Mouse (Mus musculus) spleen, embryonic (tissue): ENCODE data around the gene Tpo.

ENCODE experiments used
- CTCF ChIA-PET: fragments of 350-600 bp; sonication (Branson Sonifier 250); formaldehyde crosslinking; loops from one replicate; lab custom pipeline; 2022; lab: Charles Lee

Tpo gene

DNA sequence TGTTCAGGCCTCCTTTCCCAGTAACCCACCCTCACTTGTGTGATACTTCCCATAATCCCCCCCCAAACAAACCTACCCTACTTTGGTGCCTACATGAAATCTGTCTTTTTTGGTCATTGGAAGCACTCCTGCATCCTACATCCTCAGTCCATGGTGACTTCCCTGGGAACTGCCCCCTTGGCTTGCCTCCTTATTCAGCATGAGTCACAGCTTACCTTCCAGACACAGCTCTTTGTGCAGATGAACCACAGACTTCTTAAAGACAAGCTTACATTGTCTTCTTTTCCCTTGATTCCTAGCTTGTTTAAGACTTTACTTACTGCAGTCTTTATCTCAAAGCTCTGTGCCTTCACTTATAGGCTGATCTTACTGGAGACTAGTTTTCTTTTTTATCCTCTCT lies 112.0 kb downstream of the Tpo start:
- CTCF ChIA-PET = no interaction called here

- CTCF ChIA-PET = no interaction called here
Observed at GRCm38 (mm10) chr12:30017131-30017530, 115.3 kb downstream of the Tpo start.

DNA sequence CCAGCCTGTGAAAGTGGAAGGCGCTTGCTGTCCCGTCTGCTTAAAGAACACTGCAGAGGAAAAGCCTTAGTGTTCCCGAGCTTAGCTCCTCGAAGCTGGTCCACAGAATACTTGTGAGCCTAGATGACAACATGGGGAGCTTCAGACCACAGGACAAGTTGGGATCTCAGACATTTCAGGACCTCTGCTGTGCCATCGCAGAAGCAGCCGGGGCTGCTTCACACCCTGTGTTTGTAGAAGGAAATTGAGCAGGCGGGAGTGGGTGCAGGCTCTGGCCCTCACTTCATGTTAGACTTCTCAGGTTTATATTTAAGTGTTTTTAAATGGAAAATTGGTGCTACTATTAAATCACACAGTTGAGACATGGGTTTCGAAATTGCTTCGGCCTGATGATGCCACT lies 116.9 kb downstream of the Tpo start:
- CTCF ChIA-PET = no interaction called here

DNA sequence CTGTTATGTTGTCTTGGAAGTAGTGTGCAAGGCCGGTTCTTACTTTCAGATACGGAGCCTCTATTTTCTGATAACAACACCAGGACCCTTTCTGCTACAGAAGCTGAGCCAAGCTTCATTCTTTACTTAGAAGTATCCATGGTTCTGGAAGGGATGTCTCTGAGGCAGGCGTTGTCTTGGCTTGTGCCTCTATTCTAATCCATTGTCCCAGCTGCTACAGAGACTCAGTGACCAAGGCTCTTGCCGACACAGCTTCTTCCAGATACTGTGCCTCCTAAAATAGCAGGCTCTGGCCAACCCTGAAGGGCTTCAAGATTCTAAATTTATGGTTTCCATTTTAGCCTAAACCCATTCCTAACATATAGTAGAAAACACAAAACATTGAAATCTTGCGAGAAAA lies 123.7 kb downstream of the Tpo start:
- CTCF ChIA-PET = no interaction called here

GRCm38 (mm10) chr12:30006586-30006985 lies 125.8 kb downstream of the Tpo start:
- CTCF ChIA-PET = no interaction called here
